Mouse (Mus musculus): ENCODE measurements around the gene Get4. TPM values are rescaled to one million over a fixed set of nuclear protein-coding genes. Genes with fewer than 3 reads are reported as not detected.

Gene Get4
- polyA plus RNA-seq, 1 experiment from 2014 or later: 135 TPM

DNA sequence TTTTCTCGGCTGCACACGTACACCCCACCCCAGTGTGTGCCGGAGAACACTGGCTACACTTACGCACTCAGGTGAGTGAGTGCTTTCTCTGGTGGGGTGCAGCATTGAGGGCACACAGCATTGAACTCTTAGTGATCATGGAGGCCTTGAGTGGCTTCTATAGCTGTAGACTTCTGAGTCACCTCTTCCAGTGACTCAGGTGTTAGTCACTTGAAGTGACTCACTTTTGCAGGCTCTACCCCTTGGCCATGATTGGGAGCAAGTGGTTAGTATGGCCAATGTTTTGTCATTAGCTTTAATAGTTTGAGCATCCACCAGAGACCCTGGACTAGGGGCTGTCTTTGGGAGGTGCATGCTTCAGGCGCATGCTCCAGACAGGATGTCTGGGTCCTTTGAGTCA is 36.9 kb upstream of the Get4 start:
- Histone ChIP-seq H3K4me1 (replicated peaks; ENCODE audit: control insufficient read depth, insufficient read depth, low read length) (peaks cover 3% of the 10 kb centered on the region), H3K36me3 (ENCODE audit: control insufficient read depth, insufficient read depth) (peaks cover 8% of the 10 kb centered on the region), H3K4me2 (ENCODE audit: low read length) (no peak overlapping the region), H3K4me3 (replicated peaks; ENCODE audit: low read length) (no peak overlapping the region), H3K9ac (replicated peaks; ENCODE audit: low read depth, low read length) (no peak overlapping the region), H3K27ac (ENCODE audit: low read length) (no peak overlapping the region), H3K9me3 (ENCODE audit: control insufficient read depth, low read length) (no peaks in the 10 kb centered on the region), H3K27me3 (replicated peaks; ENCODE audit: control insufficient read depth, insufficient read depth, low read length) (no peaks in the 10 kb centered on the region)
- ATAC-seq: no peak
- WGBS: 98% methylated on average over 5 of the region's 5 CpGs

DNA sequence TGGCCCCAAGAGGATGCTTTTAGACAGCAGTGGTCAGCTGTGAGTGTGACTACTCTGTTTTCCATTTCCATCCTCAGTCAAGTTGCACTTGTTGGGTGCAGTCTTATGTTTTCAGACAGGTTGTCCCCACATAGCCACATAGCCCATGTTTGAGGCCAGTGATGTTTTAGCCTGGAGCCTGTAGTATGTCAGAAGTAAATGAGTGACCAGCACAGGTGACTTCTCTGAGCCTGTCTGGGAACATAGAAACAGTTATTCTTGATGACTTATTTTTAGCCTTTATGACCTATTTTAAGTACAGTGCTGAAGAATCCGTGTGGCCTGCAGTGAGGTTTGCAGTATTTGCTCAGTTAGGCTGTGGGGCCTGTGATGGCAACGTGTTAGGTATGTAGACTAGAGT is 36.0 kb upstream of the Get4 start:
- no peaks in the 10 kb centered on the region for H3K27me3 ChIP-seq (replicated peaks; ENCODE audit: control insufficient read depth, insufficient read depth, low read length)
- no peak for ATAC-seq
- WGBS: 91% methylated on average over 2 of the region's 2 CpGs
- peaks cover 10% of the 10 kb centered on the region for H3K36me3 ChIP-seq (ENCODE audit: control insufficient read depth, insufficient read depth)
- no peak overlapping the region for H3K4me2 ChIP-seq (ENCODE audit: low read length)
- H3K4me3 ChIP-seq (replicated peaks; ENCODE audit: low read length): no peak overlapping the region
- H3K9me3 ChIP-seq (ENCODE audit: control insufficient read depth, low read length): no peaks in the 10 kb centered on the region
- no peak overlapping the region for H3K9ac ChIP-seq (replicated peaks; ENCODE audit: low read depth, low read length)
- H3K27ac ChIP-seq (ENCODE audit: low read length): no peak overlapping the region
- H3K4me1 ChIP-seq (replicated peaks; ENCODE audit: control insufficient read depth, insufficient read depth, low read length): peaks cover 3% of the 10 kb centered on the region

DNA sequence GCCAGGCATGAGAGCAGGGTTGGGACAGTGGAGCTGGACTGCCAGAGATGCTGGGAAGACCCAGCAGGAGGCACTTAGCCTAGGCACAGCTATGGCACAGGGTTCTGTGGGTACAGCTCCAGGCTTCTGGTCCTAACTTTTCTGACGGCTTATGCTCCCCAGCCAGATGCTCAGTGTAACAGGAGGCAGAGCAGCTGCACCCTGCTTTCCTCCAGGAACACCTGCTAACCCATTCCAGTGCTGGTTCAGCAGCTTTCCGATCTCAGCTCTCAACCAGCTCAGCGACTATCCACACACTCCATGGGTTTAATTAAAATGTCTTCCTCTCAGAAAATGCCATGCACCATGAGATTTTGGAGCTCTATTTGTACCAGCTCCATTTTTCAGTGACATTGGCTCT is 35.4 kb upstream of the Get4 start:
- ATAC-seq: no peak
- Histone ChIP-seq H3K9ac (replicated peaks; ENCODE audit: low read depth, low read length) (no peak overlapping the region), H3K27me3 (replicated peaks; ENCODE audit: control insufficient read depth, insufficient read depth, low read length) (no peaks in the 10 kb centered on the region), H3K36me3 (ENCODE audit: control insufficient read depth, insufficient read depth) (peaks cover 14% of the 10 kb centered on the region), H3K9me3 (ENCODE audit: control insufficient read depth, low read length) (no peaks in the 10 kb centered on the region), H3K4me3 (replicated peaks; ENCODE audit: low read length) (no peak overlapping the region), H3K27ac (ENCODE audit: low read length) (no peak overlapping the region), H3K4me2 (ENCODE audit: low read length) (no peak overlapping the region), H3K4me1 (replicated peaks; ENCODE audit: control insufficient read depth, insufficient read depth, low read length) (peaks cover 1% of the 10 kb centered on the region)
- 83% methylated on average over 3 of the region's 3 CpGs for WGBS

DNA sequence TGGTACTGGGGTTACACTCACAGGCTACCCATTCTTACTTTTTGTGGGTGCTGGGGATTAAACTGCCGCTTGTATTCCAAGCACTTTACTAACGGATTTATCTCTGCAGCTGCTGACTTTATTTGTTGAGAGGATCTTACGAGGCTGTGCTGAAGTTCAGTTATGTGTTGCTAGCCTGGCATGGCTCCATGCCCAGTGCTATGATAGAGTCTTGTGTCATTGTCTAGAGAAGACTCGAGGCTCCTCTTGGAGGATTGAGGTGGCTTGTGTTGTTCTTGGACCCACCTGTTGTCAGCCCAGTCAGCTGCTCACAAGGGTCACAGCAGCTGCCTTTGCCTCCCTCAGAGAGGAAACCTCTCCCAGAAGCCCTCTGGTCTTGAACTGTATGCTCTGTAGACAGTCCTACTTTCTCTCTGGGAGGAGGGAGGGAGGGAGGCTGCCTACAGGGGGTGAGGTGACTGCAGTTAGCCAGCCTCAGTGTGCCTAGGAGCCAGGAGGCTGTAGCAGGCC is 32.1 kb upstream of the Get4 start:
- H3K9me3 ChIP-seq (ENCODE audit: control insufficient read depth, low read length): no peaks in the 10 kb centered on the region
- peaks cover 25% of the 10 kb centered on the region for H3K36me3 ChIP-seq (ENCODE audit: control insufficient read depth, insufficient read depth)
- H3K9ac ChIP-seq (replicated peaks; ENCODE audit: low read depth, low read length): no peak overlapping the region
- no peak overlapping the region for H3K4me3 ChIP-seq (replicated peaks; ENCODE audit: low read length)
- no peak overlapping the region for H3K4me2 ChIP-seq (ENCODE audit: low read length)
- ATAC-seq: no peak
- no peaks in the 10 kb centered on the region for H3K4me1 ChIP-seq (replicated peaks; ENCODE audit: control insufficient read depth, insufficient read depth, low read length)
- no peak overlapping the region for H3K27ac ChIP-seq (ENCODE audit: low read length)
- H3K27me3 ChIP-seq (replicated peaks; ENCODE audit: control insufficient read depth, insufficient read depth, low read length): no peaks in the 10 kb centered on the region
- WGBS: 91% methylated on average over 4 of the region's 4 CpGs

DNA sequence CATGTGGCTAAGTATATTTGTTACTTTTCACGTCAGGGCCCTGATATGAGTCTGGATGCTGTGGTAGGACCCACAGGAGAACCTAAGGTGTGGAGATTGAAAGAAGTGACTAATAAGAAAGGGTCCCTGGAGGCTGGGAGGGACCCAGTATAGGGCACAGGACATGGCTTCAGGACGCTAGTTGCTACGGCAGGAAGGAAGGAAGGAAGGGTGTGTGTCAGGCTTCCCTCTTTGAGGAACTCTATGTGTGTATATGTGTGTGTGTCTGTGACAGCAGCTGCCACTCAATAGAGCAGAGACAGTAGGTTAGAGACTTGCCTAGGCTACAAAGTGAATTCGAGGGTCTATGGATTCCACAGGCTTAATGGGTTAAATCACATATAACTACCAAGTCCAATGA is 31.5 kb upstream of the Get4 start:
- Histone ChIP-seq H3K4me2 (ENCODE audit: low read length) (no peak overlapping the region), H3K4me3 (replicated peaks; ENCODE audit: low read length) (no peak overlapping the region), H3K9me3 (ENCODE audit: control insufficient read depth, low read length) (no peaks in the 10 kb centered on the region), H3K36me3 (ENCODE audit: control insufficient read depth, insufficient read depth) (peaks cover 28% of the 10 kb centered on the region), H3K9ac (replicated peaks; ENCODE audit: low read depth, low read length) (no peak overlapping the region), H3K27ac (ENCODE audit: low read length) (no peak overlapping the region), H3K4me1 (replicated peaks; ENCODE audit: control insufficient read depth, insufficient read depth, low read length) (no peaks in the 10 kb centered on the region), H3K27me3 (replicated peaks; ENCODE audit: control insufficient read depth, insufficient read depth, low read length) (no peaks in the 10 kb centered on the region)
- 92% methylated on average over 4 of the region's 4 CpGs for WGBS
- ATAC-seq: no peak

DNA sequence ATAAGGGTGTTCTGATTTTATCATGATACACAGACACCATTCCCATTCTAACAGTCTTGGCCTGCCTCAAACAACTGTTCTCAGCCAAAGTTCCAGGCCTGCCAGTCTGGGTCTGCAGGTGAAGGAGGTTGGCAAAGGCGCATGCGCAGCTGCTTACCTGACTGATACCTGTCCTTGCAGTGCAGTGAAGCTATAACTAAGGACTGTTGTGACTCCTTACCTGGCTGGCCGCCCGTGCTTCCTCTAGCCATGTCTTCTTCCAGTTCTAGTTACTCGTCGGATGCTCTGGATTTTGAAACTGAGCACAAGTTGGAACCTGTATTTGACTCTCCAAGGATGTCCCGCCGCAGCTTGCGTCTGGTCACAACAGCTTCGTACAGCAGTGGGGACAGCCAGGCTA is 28.8 kb upstream of the Get4 start:
- Histone ChIP-seq H3K9ac (replicated peaks; ENCODE audit: low read depth, low read length) (no peak overlapping the region), H3K9me3 (ENCODE audit: control insufficient read depth, low read length) (no peaks in the 10 kb centered on the region), H3K27ac (ENCODE audit: low read length) (no peak overlapping the region), H3K4me3 (replicated peaks; ENCODE audit: low read length) (no peak overlapping the region), H3K36me3 (ENCODE audit: control insufficient read depth, insufficient read depth) (peaks cover 43% of the 10 kb centered on the region), H3K4me1 (replicated peaks; ENCODE audit: control insufficient read depth, insufficient read depth, low read length) (no peaks in the 10 kb centered on the region), H3K4me2 (ENCODE audit: low read length) (no peak overlapping the region), H3K27me3 (replicated peaks; ENCODE audit: control insufficient read depth, insufficient read depth, low read length) (no peaks in the 10 kb centered on the region)
- 97% methylated on average over 10 of the region's 10 CpGs for WGBS
- no peak for ATAC-seq

DNA sequence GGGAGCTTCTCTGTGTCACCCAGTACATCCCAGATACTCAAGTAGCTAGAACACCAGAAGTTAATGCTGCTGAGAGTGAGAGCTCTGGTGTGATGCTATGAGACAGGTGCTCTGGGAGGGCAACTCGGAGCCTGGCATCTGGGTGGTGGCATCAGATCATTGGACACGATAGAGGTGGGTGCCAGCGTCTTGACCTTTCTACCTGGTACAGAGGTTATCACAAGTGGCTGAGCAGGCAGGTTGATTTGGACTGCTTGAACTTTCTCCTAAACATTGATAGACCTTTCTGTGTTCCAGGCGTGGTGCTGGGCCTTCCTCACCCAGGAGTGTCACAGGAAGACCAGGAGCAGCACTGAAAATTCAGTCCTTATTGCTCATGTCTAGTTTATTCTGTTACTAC is 24.9 kb upstream of the Get4 start:
- Histone ChIP-seq H3K27me3 (replicated peaks; ENCODE audit: control insufficient read depth, insufficient read depth, low read length) (no peaks in the 10 kb centered on the region), H3K27ac (ENCODE audit: low read length) (no peak overlapping the region), H3K4me3 (replicated peaks; ENCODE audit: low read length) (no peak overlapping the region), H3K36me3 (ENCODE audit: control insufficient read depth, insufficient read depth) (peaks cover 47% of the 10 kb centered on the region), H3K9ac (replicated peaks; ENCODE audit: low read depth, low read length) (no peak overlapping the region), H3K9me3 (ENCODE audit: control insufficient read depth, low read length) (no peaks in the 10 kb centered on the region), H3K4me1 (replicated peaks; ENCODE audit: control insufficient read depth, insufficient read depth, low read length) (no peaks in the 10 kb centered on the region), H3K4me2 (ENCODE audit: low read length) (no peak overlapping the region)
- ATAC-seq: no peak
- WGBS: 98% methylated on average over 4 of the region's 4 CpGs

DNA sequence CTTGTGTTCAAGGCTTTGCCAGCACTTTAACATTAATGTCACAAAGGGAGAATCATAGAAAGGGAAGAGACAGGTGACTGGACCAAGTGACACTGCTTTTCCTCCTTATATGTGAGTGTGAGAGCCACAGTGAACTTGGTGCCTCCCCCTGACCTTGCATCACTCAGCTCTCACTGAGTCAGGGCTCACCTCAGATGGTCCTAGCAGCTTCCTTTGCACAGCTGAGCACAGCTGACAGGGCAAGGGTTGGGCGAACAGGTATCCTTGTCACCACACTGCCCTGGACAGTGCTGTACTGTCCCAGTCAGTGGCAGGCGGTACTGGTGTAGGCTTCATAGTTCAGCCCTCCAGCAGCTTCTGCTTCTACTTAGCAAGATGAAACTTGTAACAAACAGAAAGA is 24.5 kb upstream of the Get4 start:
- H3K9ac ChIP-seq (replicated peaks; ENCODE audit: low read depth, low read length): no peak overlapping the region
- H3K4me1 ChIP-seq (replicated peaks; ENCODE audit: control insufficient read depth, insufficient read depth, low read length): no peaks in the 10 kb centered on the region
- H3K9me3 ChIP-seq (ENCODE audit: control insufficient read depth, low read length): no peaks in the 10 kb centered on the region
- ATAC-seq: no peak
- no peak overlapping the region for H3K4me2 ChIP-seq (ENCODE audit: low read length)
- no peak overlapping the region for H3K4me3 ChIP-seq (replicated peaks; ENCODE audit: low read length)
- peaks cover 47% of the 10 kb centered on the region for H3K36me3 ChIP-seq (ENCODE audit: control insufficient read depth, insufficient read depth)
- no peak overlapping the region for H3K27ac ChIP-seq (ENCODE audit: low read length)
- 94% methylated on average over 2 of the region's 2 CpGs for WGBS
- no peaks in the 10 kb centered on the region for H3K27me3 ChIP-seq (replicated peaks; ENCODE audit: control insufficient read depth, insufficient read depth, low read length)

DNA sequence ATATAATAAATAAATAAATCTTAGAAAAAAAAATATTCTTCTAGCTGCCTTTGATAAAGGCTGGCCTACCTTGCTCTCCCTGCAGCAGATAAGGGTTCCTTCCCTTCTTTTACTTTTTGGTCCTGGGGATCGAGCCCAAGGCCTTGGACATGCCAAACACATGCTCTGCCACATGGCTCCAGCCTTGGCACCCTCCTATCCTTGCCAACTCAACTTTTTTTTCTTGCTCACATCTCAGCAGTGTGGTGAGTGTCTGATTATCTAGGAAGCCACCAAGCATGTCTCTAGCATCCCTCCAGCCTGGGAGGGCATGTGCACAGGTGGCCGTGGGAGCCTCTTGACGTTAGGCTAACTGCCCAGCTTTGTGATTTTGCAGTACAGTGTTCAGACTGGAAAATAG is 23.8 kb upstream of the Get4 start:
- H3K9me3 ChIP-seq (ENCODE audit: control insufficient read depth, low read length): no peaks in the 10 kb centered on the region
- H3K4me1 ChIP-seq (replicated peaks; ENCODE audit: control insufficient read depth, insufficient read depth, low read length): no peaks in the 10 kb centered on the region
- no peak overlapping the region for H3K4me2 ChIP-seq (ENCODE audit: low read length)
- H3K9ac ChIP-seq (replicated peaks; ENCODE audit: low read depth, low read length): no peak overlapping the region
- no peaks in the 10 kb centered on the region for H3K27me3 ChIP-seq (replicated peaks; ENCODE audit: control insufficient read depth, insufficient read depth, low read length)
- no peak overlapping the region for H3K4me3 ChIP-seq (replicated peaks; ENCODE audit: low read length)
- WGBS: 89% methylated on average over 3 of the region's 3 CpGs
- no peak overlapping the region for H3K27ac ChIP-seq (ENCODE audit: low read length)
- ATAC-seq: no peak
- peaks cover 47% of the 10 kb centered on the region for H3K36me3 ChIP-seq (ENCODE audit: control insufficient read depth, insufficient read depth)

DNA sequence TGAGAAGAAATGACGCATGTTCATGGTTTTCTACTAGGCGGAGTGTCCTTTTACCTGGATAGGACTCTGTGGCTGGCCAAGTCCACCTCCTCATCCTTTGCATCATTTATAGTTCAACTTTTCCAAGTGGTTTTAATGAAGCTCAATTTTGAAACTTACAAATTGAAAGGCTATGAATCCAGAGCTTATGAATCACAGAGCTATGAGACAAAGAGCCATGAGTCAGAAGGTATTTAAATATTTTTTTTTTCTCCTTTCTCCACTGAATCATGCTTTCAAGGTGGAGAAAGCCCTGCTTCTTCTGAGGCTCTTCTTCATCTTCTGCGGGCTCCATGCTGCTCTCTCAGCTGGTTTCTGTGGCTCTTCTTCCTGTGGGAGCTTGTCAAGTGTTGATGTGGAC is 22.4 kb upstream of the Get4 start:
- no peak overlapping the region for H3K4me2 ChIP-seq (ENCODE audit: low read length)
- H3K27ac ChIP-seq (ENCODE audit: low read length): no peak overlapping the region
- 95% methylated on average over 3 of the region's 3 CpGs for WGBS
- no peaks in the 10 kb centered on the region for H3K9me3 ChIP-seq (ENCODE audit: control insufficient read depth, low read length)
- no peaks in the 10 kb centered on the region for H3K4me1 ChIP-seq (replicated peaks; ENCODE audit: control insufficient read depth, insufficient read depth, low read length)
- H3K27me3 ChIP-seq (replicated peaks; ENCODE audit: control insufficient read depth, insufficient read depth, low read length): no peaks in the 10 kb centered on the region
- no peak for ATAC-seq
- H3K36me3 ChIP-seq (ENCODE audit: control insufficient read depth, insufficient read depth): peaks cover 50% of the 10 kb centered on the region
- no peak overlapping the region for H3K9ac ChIP-seq (replicated peaks; ENCODE audit: low read depth, low read length)
- H3K4me3 ChIP-seq (replicated peaks; ENCODE audit: low read length): no peak overlapping the region
